13 mouse cellular contexts compared by ENCODE assay signal in the genomic region with DNA sequence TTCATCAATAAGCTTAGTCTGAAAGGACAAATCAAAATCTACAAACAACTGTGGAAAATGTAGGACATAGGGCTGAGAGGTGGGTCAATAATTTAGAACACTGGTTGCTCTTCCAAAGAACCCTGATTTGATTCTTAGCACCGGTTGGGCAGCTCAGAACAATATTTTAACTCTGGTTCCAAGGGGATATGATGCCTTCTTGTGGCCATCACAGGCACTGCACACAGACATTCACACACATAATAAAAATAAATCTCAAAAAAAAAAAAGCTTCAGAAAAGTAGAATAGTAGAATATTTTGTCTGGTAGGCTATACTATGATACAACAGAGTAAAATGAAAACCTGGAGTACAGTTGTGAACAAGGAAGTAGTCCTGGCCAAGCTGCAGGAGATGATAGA.
"Had no signal": no experiment of that assay in that cellular context is flagged by ENCODE, and none has a peak within 500 bp of the region (broad histone marks: within the 10 kb centered on the region; RNA-seq: fewer than 3 reads in every experiment).

No protein-coding gene starts in this region.

- H3K4me3 ChIP-seq: kidney, embryonic 15.5 days; limb, embryonic 13.5 days; midbrain, embryonic 12.5 days had no signal

- H3K36me3 ChIP-seq: kidney, embryonic 15.5 days; limb, embryonic 13.5 days; midbrain, embryonic 12.5 days had no signal

- H3K27ac ChIP-seq: kidney, embryonic 15.5 days; limb, embryonic 13.5 days; liver, embryonic 14.5 days; midbrain, embryonic 12.5 days had no signal

- H3K4me1 ChIP-seq: kidney, embryonic 15.5 days; limb, embryonic 13.5 days; midbrain, embryonic 12.5 days had no signal

- H3K9me3 ChIP-seq: kidney, embryonic 15.5 days; limb, embryonic 13.5 days; midbrain, embryonic 12.5 days had no signal

- DNase-seq: kidney, adult 2 months; kidney, postnatal 14 days; left cerebral cortex, postnatal 4 days; lung, adult 2 months; lung, postnatal 14 days; right cerebral cortex, postnatal 14 days; thymus, adult 18-20 months; thymus, postnatal 36 days had no signal

- ATAC-seq: midbrain, embryonic 16.5 days had no signal

- H3K27me3 ChIP-seq: kidney, embryonic 15.5 days; limb, embryonic 13.5 days; midbrain, embryonic 12.5 days had no signal
